Mouse (Mus musculus) stomach, embryonic 16.5 days (tissue): Measurements from ENCODE around the gene Drd4. TPM values are rescaled to one million over a fixed set of nuclear protein-coding genes. Genes with fewer than 3 reads are reported as not detected.

Experiments used
- ATAC-seq: fragments of 200-750 bp; cut with Nextera tagmentation; 2 replicates; pipeline ENCODE4 v1.8.0; 2017; ENCODE audit warnings: moderate number of reproducible peaks, moderate TSS enrichment; ENCODE audit not compliant: insufficient read depth, low FRiP score
- H3K27ac ChIP-seq: fragments of 300-500 bp; sonication (generic); 2 replicates; pipeline ENCODE4 v1.5.1; 2014; ENCODE audit warnings: low read length
- H3K27me3 ChIP-seq: fragments of 300-500 bp; sonication (generic); 2 replicates; pipeline ENCODE4 v1.6.1; 2014; ENCODE audit warnings: low read length, control low read depth, mixed read lengths; ENCODE audit not compliant: control insufficient read depth, insufficient read depth
- H3K36me3 ChIP-seq: fragments of 300-500 bp; sonication (generic); 2 replicates; pipeline ENCODE4 v1.6.1; 2014; ENCODE audit warnings: low read length; ENCODE audit not compliant: control insufficient read depth, insufficient read depth
- H3K4me1 ChIP-seq: fragments of 300-500 bp; sonication (generic); 2 replicates; pipeline ENCODE4 v1.6.1; 2014; ENCODE audit warnings: low read length, control low read depth, mixed read lengths; ENCODE audit not compliant: control insufficient read depth, insufficient read depth
- H3K4me2 ChIP-seq: fragments of 300-500 bp; sonication (generic); 2 replicates; pipeline ENCODE4 v1.6.1; 2014; ENCODE audit warnings: low read depth, low read length, mixed read lengths
- H3K4me3 ChIP-seq: fragments of 300-500 bp; sonication (generic); replicated peaks from 2 replicates; pipeline ENCODE4 v1.5.1; 2014; ENCODE audit warnings: mild to moderate bottlenecking, low read length
- H3K9ac ChIP-seq: fragments of 300-500 bp; sonication (generic); 2 replicates; pipeline ENCODE4 v1.6.1; 2014; ENCODE audit warnings: low read length
- H3K9me3 ChIP-seq: fragments of 300-500 bp; sonication (generic); replicated peaks from 2 replicates; pipeline ENCODE4 v1.6.1; 2016; ENCODE audit warnings: low read length, control low read depth; ENCODE audit not compliant: control insufficient read depth
- WGBS: fragments of 180-500 bp; shearing (Covaris S2); extraction: QIAGEN DNeasy Blood & Tissue Kit; methylation state at CpG from one replicate; pipeline ENCODE4 v1.1.7; 2014; 5-methylcytosine and 5-hydroxymethylcytosine counted together
- polyA plus RNA-seq: library from polyadenylated mRNA; unstranded; fragments of >200 nt; fragmentation: Nextera tagmentation; extraction: Ambion mirVana; gene quantifications from 2 replicates; pipeline ENCODE4 v1.2.1, GENCODE M21; 2015

The Drd4 gene
- polyA plus RNA-seq, 1 experiment from 2014 or later: 0.18 TPM

DNA sequence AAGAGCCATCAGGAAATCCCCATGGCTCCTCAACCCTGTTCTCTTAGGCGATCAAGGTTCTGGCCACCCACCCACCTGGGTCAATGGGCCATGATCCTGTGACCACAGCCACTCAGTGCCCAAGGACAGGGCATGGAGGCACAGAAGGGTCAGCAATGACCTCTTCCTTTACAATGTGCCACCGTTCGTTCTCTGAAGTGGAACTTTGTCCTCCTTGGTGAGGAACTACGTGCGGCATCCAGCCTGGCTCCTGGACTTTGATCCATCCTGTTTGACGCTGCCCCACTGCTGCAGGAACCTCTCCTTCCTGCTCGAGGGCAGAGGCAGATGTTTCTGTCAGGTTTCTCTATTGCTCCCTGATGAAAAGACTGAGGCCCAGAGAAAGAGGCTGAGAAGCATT, 51.9 kb downstream of the Drd4 start:
- no peaks in the 10 kb centered on the region for H3K36me3 ChIP-seq
- H3K9ac ChIP-seq: no peak overlapping the region
- H3K4me3 ChIP-seq: no peak overlapping the region
- no peaks in the 10 kb centered on the region for H3K27me3 ChIP-seq
- ATAC-seq: no peak
- H3K4me1 ChIP-seq: peaks cover 12% of the 10 kb centered on the region
- H3K4me2 ChIP-seq: no peak overlapping the region
- 56% methylated on average over 7 of the region's 7 CpGs for WGBS
- no peaks in the 10 kb centered on the region for H3K9me3 ChIP-seq
- H3K27ac ChIP-seq: 0 out of 2 replicates have a peak overlapping the region, but pooled peaks have one; percentile 4

GRCm38 (mm10) chr7:141344787-141345186, 53.0 kb downstream of the Drd4 start:
- no peak overlapping the region for H3K9ac ChIP-seq
- H3K9me3 ChIP-seq: no peaks in the 10 kb centered on the region
- H3K4me3 ChIP-seq: no peak overlapping the region
- H3K27me3 ChIP-seq: no peaks in the 10 kb centered on the region
- H3K4me2 ChIP-seq: no peak overlapping the region
- no peaks in the 10 kb centered on the region for H3K36me3 ChIP-seq
- no peak overlapping the region for H3K27ac ChIP-seq
- peaks cover 9% of the 10 kb centered on the region; the same call in 1 of the 2 replicates for H3K4me1 ChIP-seq
- ATAC-seq: no peak
- WGBS: 88% methylated on average over 5 of the region's 5 CpGs

Other genes with a start within 250 kb of the Drd4 start
- 4.9 and 5.1 TPM in 2 replicates for gene B4galnt4, start 230.9 kb upstream of the Drd4 start, polyA plus RNA-seq
- 74.2 and 103 TPM in 2 replicates for gene Pkp3, start 213.8 kb upstream of the Drd4 start, polyA plus RNA-seq
- 14.1 and 14.7 TPM in 2 replicates for gene Sigirr, start 191.4 kb upstream of the Drd4 start, polyA plus RNA-seq
- 22.5 and 26.2 TPM in 2 replicates for gene Ano9, start 174.2 kb upstream of the Drd4 start, polyA plus RNA-seq
- gene Ptdss2, start 169.6 kb upstream of the Drd4 start, polyA plus RNA-seq: 56.0 and 59.4 TPM in 2 replicates
- 240 and 265 TPM in 2 replicates for gene Rnh1, start 119.1 kb upstream of the Drd4 start, polyA plus RNA-seq
- gene Hras, start 98.0 kb upstream of the Drd4 start, polyA plus RNA-seq: 45.1 and 48.0 TPM in 2 replicates
- 7.1 TPM in 2 replicates for gene Lrrc56, start 97.8 kb upstream of the Drd4 start, polyA plus RNA-seq
- gene Lmntd2, start 77.9 kb upstream of the Drd4 start, polyA plus RNA-seq: 4.8 and 6.3 TPM in 2 replicates
- 82.3 and 104 TPM in 2 replicates for gene Rassf7, start 76.1 kb upstream of the Drd4 start, polyA plus RNA-seq
- 57.6 and 67.7 TPM in 2 replicates for gene Phrf1, start 63.2 kb upstream of the Drd4 start, polyA plus RNA-seq
- 3.5 and 3.6 TPM in 2 replicates for gene Irf7, start 25.5 kb upstream of the Drd4 start, polyA plus RNA-seq
- 16.0 and 17.0 TPM in 2 replicates for gene Cdhr5, start 15.2 kb upstream of the Drd4 start, polyA plus RNA-seq
- 23.2 and 24.8 TPM in 2 replicates for gene Sct, start 12.9 kb upstream of the Drd4 start, polyA plus RNA-seq
- gene Deaf1, start 35.7 kb downstream of the Drd4 start, polyA plus RNA-seq: 61.3 and 64.3 TPM in 2 replicates
- gene Tmem80, start 35.7 kb downstream of the Drd4 start, polyA plus RNA-seq: 35.9 and 36.5 TPM in 2 replicates
- 79.4 and 108 TPM in 2 replicates for gene Eps8l2, start 46.9 kb downstream of the Drd4 start, polyA plus RNA-seq
- gene Taldo1, start 100.2 kb downstream of the Drd4 start, polyA plus RNA-seq: 399 and 400 TPM in 2 replicates
- gene Gatd1, start 122.1 kb downstream of the Drd4 start, polyA plus RNA-seq: 45.8 and 48.1 TPM in 2 replicates
- gene Cend1, start 137.5 kb downstream of the Drd4 start, polyA plus RNA-seq: 2.6 and 3.8 TPM in 2 replicates
- gene Slc25a22, start 145.9 kb downstream of the Drd4 start, polyA plus RNA-seq: 29.4 and 32.3 TPM in 2 replicates
- 7.6 and 8.2 TPM in 2 replicates for gene Pidd1, start 152.0 kb downstream of the Drd4 start, polyA plus RNA-seq
- gene Rplp2, start 155.4 kb downstream of the Drd4 start, polyA plus RNA-seq: 1,060 and 1,250 TPM in 2 replicates
- 34.0 and 38.5 TPM in 2 replicates for gene Pnpla2, start 163.2 kb downstream of the Drd4 start, polyA plus RNA-seq
- gene Cracr2b, start 169.1 kb downstream of the Drd4 start, polyA plus RNA-seq: 21.4 and 25.3 TPM in 2 replicates
- 39.1 and 40.3 TPM in 2 replicates for gene Cd151, start 175.4 kb downstream of the Drd4 start, polyA plus RNA-seq
- 62.4 and 63.1 TPM in 2 replicates for gene Polr2l, start 183.1 kb downstream of the Drd4 start, polyA plus RNA-seq
- 67.4 and 69.6 TPM in 2 replicates for gene Tspan4, start 183.2 kb downstream of the Drd4 start, polyA plus RNA-seq
- 54.0 and 60.5 TPM in 2 replicates for gene Chid1, start 247.9 kb downstream of the Drd4 start, polyA plus RNA-seq